Mouse (Mus musculus): Measurements from ENCODE around the gene Tmem121b. TPM values are rescaled to one million over a fixed set of nuclear protein-coding genes. Genes with fewer than 3 reads are reported as not detected.

Tmem121b gene
- polyA plus RNA-seq, 1 experiment from 2014 or later, result 0.28 TPM

DNA sequence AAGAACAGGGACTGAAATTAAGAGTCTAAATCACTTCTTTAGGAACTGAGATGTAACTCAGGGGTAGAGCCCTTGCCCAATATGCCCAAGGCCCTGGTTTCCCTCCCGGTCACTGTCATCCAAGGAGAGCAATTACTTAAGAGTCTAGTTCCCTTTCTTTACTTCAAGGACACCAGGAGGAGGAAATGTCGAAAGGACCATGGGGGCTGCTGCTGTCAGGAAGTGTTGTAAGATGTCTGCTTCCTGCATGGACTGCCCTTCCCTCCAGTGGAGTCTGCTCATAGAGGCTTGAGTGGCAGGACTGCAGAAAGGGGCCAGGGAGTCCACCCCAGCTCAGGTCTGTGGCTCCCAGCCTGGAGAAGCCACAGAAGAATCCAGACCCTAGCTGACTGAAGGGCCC lies 14.3 kb downstream of the Tmem121b start:
- ATAC-seq (ENCODE audit: insufficient number of reproducible peaks, low FRiP score, low TSS enrichment, low read depth), result no peak
- Histone ChIP-seq H3K27me3 (no peaks in the 10 kb centered on the region), H3K36me3 (peaks cover 18% of the 10 kb centered on the region), H3K9me3 (replicated peaks) (no peaks in the 10 kb centered on the region), H3K4me1 (peaks cover 9% of the 10 kb centered on the region; the same call in 1 of the 2 replicates), H3K4me2 (replicated peaks) (no peak overlapping the region), H3K9ac (no peak overlapping the region), H3K4me3 (replicated peaks) (no peak overlapping the region), H3K27ac (replicated peaks) (no peak overlapping the region)
- WGBS, result 76% methylated on average over 2 of the region's 2 CpGs

DNA sequence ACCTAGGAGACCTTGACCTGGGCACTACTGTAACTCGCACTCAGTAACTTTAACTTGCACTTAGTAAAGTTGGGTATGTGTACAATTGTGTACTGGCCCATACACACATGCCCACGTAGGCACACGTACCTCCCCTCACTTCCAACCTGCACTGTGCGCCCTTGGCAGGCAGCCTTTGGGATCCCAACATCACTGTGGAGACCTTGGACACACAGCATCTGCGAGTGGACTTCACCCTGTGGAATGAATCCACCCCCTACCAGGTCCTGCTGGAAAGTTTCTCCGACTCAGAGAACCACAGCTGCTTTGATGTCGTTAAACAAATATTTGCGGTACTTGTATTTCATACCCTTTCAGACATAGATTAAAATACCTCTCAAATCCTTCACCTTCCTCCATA lies 18.3 kb downstream of the Tmem121b start:
- Histone ChIP-seq H3K27me3 (no peaks in the 10 kb centered on the region), H3K9ac (no peak overlapping the region), H3K9me3 (replicated peaks) (no peaks in the 10 kb centered on the region), H3K4me3 (replicated peaks) (no peak overlapping the region), H3K4me2 (replicated peaks) (no peak overlapping the region), H3K36me3 (0 out of 2 replicates have a peak, but pooled peaks cover 4% of the 10 kb centered on the region), H3K27ac (replicated peaks) (no peak overlapping the region), H3K4me1 (peaks cover 24% of the 10 kb centered on the region)
- WGBS, result 71% methylated on average over 8 of the region's 8 CpGs
- ATAC-seq (ENCODE audit: insufficient number of reproducible peaks, low FRiP score, low TSS enrichment, low read depth), result no peak

DNA sequence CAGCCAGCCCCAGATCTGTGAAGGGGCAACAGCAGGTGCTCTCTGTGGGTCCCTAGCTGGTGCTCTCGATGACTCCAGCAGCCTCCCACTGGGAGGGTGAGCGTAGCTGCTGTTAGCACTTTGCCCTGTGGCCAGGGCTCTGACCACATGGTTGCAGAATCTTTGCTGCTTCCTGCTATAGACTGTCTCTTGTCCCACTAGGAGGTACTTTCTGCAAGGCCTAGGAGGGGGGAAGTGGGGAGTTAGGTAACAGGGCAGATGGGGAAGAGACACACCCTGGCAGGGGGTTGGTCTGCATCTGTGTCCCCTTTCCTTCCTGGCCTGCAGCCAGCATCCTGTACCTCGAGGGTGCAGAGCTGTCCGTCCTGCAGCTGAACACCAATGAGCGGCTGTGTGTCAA lies 20.2 kb downstream of the Tmem121b start:
- H3K9me3 ChIP-seq (replicated peaks), result no peaks in the 10 kb centered on the region
- no peaks in the 10 kb centered on the region for H3K27me3 ChIP-seq
- no peak overlapping the region for H3K27ac ChIP-seq (replicated peaks)
- H3K4me2 ChIP-seq (replicated peaks), result no peak overlapping the region
- H3K9ac ChIP-seq, result no peak overlapping the region
- ATAC-seq (ENCODE audit: insufficient number of reproducible peaks, low FRiP score, low TSS enrichment, low read depth), result no peak
- H3K4me3 ChIP-seq (replicated peaks), result no peak overlapping the region
- WGBS, result 27% methylated on average over 5 of the region's 5 CpGs
- no peaks in the 10 kb centered on the region for H3K36me3 ChIP-seq
- peaks cover 24% of the 10 kb centered on the region for H3K4me1 ChIP-seq

DNA sequence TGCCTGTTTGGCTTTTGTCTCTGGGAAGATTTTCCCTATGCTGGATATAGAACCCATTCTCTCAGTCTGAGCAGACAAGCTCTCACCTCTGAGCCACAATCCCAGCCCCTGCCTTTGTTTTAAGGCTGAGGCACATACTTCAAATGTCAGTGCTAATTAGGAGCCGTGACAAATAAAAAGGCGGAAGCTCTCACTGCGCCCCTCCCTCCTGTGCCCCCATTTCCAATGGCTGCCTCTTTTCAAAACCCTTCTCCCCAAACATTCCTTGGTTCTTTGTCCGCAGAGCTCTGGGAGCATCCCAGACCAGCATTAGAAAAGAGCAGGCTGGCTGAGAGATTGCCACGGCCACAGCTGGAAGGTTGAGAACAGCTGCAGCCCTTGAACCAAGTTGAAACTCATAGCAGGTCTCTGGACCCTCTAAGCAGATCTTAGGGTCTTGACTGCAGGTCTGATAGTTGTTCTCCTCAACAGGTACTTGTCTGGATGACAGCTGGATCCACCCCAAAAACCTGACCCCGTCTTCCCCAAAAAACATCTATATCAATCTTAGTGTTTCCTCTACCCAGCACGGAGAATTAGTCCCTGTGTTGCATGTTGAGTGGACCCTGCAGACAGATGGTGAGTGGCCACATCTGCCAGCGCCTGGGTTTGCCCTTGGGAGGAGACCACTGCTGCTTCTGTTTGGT lies 21.0 kb downstream of the Tmem121b start:
- WGBS, result 38% methylated on average over 8 of the region's 8 CpGs
- Histone ChIP-seq H3K9ac (no peak overlapping the region), H3K9me3 (replicated peaks) (no peaks in the 10 kb centered on the region), H3K27me3 (no peaks in the 10 kb centered on the region), H3K4me1 (peaks cover 24% of the 10 kb centered on the region), H3K4me2 (replicated peaks) (no peak overlapping the region), H3K27ac (replicated peaks) (no peak overlapping the region; the same call in 1 of the 2 replicates), H3K36me3 (no peaks in the 10 kb centered on the region), H3K4me3 (replicated peaks) (no peak overlapping the region)
- ATAC-seq (ENCODE audit: insufficient number of reproducible peaks, low FRiP score, low TSS enrichment, low read depth), result no peak

DNA sequence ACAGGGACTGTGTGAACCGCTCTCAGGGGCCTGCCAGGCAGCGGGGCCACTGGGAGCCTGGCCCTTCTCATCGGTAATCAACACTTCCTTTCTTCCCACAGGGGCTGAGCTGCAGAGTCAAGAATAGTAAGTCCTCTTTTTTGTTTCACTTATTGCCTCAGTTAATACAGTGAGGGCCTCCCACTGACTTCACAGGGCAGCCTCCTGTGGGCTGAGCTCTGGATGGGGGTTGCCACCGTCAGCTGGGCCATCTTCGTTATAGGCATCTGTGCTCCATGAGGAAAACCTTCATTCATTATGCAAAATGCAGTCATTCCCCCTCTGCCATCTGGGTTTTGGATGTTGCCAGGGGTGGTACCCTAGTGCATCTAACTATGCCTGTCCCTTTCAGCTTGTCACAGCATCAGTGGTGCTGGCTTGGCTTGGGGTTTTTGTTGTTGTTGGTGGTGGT lies 21.6 kb downstream of the Tmem121b start:
- WGBS, result 14% methylated on average over 5 of the region's 5 CpGs
- Histone ChIP-seq H3K36me3 (no peaks in the 10 kb centered on the region), H3K4me1 (peaks cover 24% of the 10 kb centered on the region), H3K27ac (replicated peaks) (peak overlapping the region; percentile 24; the same call in 1 of the 2 replicates), H3K4me2 (replicated peaks) (no peak overlapping the region; the same call in 1 of the 2 replicates), H3K9me3 (replicated peaks) (no peaks in the 10 kb centered on the region), H3K27me3 (no peaks in the 10 kb centered on the region), H3K4me3 (replicated peaks) (no peak overlapping the region), H3K9ac (no peak overlapping the region)
- peak; percentile 45; the same call in 1 of the 2 replicates for ATAC-seq (ENCODE audit: insufficient number of reproducible peaks, low FRiP score, low TSS enrichment, low read depth)

DNA sequence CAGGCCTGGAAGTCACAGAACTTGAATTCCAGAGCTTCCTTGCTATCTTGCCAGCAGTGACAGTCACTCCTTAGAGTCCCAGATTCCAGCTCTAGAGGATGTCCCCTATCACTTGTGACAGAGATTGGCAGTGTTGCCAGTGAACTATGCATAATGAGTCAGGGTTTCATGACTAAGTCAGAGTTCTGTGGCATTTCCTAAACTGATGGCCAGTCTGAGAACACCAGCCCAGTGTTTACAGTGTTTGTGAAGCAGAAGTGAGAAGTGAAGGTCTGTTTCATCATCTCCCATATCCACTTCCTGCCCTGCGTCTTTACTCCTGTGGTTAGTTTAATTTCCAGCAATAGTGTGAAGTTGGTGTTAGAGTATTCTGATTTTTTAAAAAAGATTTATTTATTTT lies 22.9 kb downstream of the Tmem121b start:
- 67% methylated on average over 1 of the region's 1 CpGs for WGBS
- Histone ChIP-seq H3K4me1 (peaks cover 24% of the 10 kb centered on the region), H3K4me3 (replicated peaks) (no peak overlapping the region), H3K27me3 (no peaks in the 10 kb centered on the region), H3K36me3 (no peaks in the 10 kb centered on the region), H3K9ac (no peak overlapping the region), H3K27ac (replicated peaks) (no peak overlapping the region), H3K4me2 (replicated peaks) (no peak overlapping the region), H3K9me3 (replicated peaks) (no peaks in the 10 kb centered on the region)
- ATAC-seq (ENCODE audit: insufficient number of reproducible peaks, low FRiP score, low TSS enrichment, low read depth), result no peak

DNA sequence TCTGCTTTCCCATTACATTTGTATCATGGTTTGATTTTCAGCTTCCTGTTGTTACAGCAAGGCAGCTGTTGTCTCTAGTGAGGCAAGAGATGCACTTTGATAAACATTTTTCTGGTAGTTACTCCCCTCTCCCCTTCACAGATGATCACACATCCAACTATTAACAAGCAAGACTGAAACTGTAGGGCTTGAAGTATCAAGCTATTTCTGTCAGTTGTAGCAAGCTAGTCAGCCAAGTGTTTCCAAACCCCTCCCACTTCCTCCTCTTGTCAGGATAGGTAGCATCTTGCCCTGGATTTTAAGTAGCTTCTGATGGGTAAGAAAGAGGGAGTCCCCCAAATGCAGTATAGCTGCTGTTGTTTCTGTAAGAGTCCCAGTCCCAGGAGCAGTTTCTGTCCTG lies 23.8 kb downstream of the Tmem121b start:
- Histone ChIP-seq H3K4me3 (replicated peaks) (no peak overlapping the region), H3K9me3 (replicated peaks) (no peaks in the 10 kb centered on the region), H3K9ac (no peak overlapping the region), H3K36me3 (no peaks in the 10 kb centered on the region), H3K4me2 (replicated peaks) (no peak overlapping the region), H3K4me1 (peaks cover 25% of the 10 kb centered on the region), H3K27me3 (no peaks in the 10 kb centered on the region), H3K27ac (replicated peaks) (no peak overlapping the region)
- no peak for ATAC-seq (ENCODE audit: insufficient number of reproducible peaks, low FRiP score, low TSS enrichment, low read depth)

DNA sequence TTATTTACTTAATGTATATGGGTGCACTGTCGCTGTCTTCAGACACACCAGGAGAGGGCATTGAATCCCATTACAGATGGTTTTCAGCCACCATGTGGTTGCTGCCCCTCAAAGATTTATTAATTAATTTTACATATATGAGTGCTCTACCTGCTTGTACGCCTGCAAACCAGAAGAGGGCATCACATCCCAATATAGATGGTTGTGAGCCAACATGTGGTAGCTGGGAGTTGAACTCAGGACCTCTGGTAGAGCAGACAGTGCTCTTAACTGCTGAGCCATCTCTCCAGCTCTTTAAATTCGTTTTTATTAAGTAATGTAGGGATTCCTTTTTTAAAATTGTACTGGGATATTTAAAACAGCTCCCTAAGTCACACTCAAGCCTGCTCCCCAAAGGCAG lies 24.3 kb downstream of the Tmem121b start:
- no peak overlapping the region for H3K9ac ChIP-seq
- no peak overlapping the region for H3K4me2 ChIP-seq (replicated peaks)
- H3K9me3 ChIP-seq (replicated peaks), result no peaks in the 10 kb centered on the region
- no peaks in the 10 kb centered on the region for H3K36me3 ChIP-seq
- no peak for ATAC-seq (ENCODE audit: insufficient number of reproducible peaks, low FRiP score, low TSS enrichment, low read depth)
- H3K27me3 ChIP-seq, result no peaks in the 10 kb centered on the region
- peaks cover 30% of the 10 kb centered on the region for H3K4me1 ChIP-seq
- H3K27ac ChIP-seq (replicated peaks), result no peak overlapping the region
- WGBS, result 63% methylated on average over 3 of the region's 3 CpGs
- H3K4me3 ChIP-seq (replicated peaks), result no peak overlapping the region

DNA sequence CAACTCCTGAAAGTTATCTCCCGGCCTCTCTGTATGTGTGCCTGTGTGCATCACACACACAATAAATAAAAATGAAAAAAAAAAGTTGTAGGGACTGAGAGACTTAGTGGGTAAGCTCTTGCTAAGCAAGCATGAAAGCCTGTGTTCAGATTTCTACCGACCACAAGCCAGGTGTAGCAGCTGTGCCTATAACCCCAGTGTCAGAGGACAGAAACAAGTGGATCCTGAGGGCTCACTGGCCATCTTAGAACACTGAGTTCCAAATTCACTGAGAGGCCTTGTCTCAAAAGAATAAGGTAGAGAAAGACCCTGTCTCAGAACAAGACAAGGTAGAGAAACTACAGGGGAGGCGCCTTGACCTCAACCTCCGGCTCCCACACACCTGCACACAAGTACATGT lies 25.3 kb downstream of the Tmem121b start:
- Histone ChIP-seq H3K9me3 (replicated peaks) (no peaks in the 10 kb centered on the region), H3K4me3 (replicated peaks) (no peak overlapping the region), H3K4me1 (peaks cover 32% of the 10 kb centered on the region), H3K36me3 (no peaks in the 10 kb centered on the region), H3K9ac (no peak overlapping the region), H3K27ac (replicated peaks) (no peak overlapping the region), H3K27me3 (no peaks in the 10 kb centered on the region), H3K4me2 (replicated peaks) (no peak overlapping the region)
- no peak for ATAC-seq (ENCODE audit: insufficient number of reproducible peaks, low FRiP score, low TSS enrichment, low read depth)
- 90% methylated on average over 4 of the region's 4 CpGs for WGBS

DNA sequence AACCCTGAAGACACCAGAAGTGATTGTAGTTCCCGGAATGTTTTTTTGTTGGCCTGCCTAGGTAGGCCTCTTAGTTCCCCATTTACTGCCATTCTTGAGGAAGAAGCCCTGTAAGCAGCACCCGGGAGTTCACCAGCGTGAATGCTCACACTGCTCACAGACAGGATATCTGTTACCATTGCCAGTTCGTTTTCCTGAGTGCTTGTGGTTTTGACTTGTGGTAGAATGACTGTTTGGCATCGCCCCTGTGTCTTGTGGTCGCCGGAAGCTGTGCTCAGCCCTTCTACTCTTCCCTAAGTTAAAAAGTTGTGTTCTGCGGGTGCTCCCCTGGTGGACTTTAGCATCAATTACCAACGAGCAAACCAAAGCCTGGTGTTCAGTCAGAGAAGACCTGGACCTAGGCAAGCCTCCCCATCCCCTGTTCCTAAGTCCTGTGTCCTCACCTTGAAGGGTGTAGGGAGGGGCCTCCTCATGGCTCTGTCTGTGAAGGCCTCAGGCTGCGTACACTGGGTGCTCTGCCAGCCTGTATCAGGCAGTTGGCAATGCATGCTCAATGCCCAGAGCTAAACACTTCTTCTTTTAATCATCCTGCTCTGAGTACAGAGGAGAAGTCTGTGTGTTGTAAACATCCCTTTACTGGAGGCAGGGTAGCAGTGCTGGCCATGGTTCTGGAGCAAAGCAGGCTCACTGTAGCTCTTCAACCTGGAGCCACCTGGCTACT lies 26.8 kb downstream of the Tmem121b start:
- Histone ChIP-seq H3K36me3 (no peaks in the 10 kb centered on the region), H3K4me3 (replicated peaks) (no peak overlapping the region), H3K9ac (no peak overlapping the region), H3K9me3 (replicated peaks) (no peaks in the 10 kb centered on the region), H3K4me2 (replicated peaks) (no peak overlapping the region), H3K27ac (replicated peaks) (no peak overlapping the region), H3K27me3 (peaks cover 5% of the 10 kb centered on the region; the same call in 1 of the 2 replicates), H3K4me1 (peaks cover 22% of the 10 kb centered on the region)
- ATAC-seq (ENCODE audit: insufficient number of reproducible peaks, low FRiP score, low TSS enrichment, low read depth), result no peak
- 67% methylated on average over 10 of the region's 10 CpGs for WGBS

DNA sequence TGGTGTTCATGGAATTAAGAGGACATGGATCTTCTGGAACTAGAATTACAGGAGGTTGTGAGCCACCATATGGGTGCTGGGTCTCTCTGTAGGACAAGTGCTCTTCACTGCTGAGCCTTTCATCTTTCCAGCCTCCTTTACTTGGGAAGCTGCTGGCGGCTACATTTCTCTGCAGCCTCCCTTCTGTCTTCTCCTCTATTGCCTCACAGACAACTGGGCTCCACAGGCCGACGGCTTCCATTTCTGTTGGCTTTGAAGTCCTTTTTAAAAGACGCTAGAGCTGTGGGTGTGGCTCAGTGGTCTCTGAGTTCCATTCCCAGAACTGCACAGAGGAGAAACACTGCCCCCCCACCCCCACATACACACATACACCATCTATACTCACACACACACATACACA lies 28.2 kb downstream of the Tmem121b start:
- Histone ChIP-seq H3K9ac (no peak overlapping the region), H3K27me3 (peaks cover 13% of the 10 kb centered on the region), H3K4me2 (replicated peaks) (no peak overlapping the region), H3K4me1 (peaks cover 19% of the 10 kb centered on the region), H3K27ac (replicated peaks) (no peak overlapping the region), H3K4me3 (replicated peaks) (no peak overlapping the region), H3K9me3 (replicated peaks) (no peaks in the 10 kb centered on the region), H3K36me3 (no peaks in the 10 kb centered on the region)
- 36% methylated on average over 4 of the region's 4 CpGs for WGBS
- ATAC-seq (ENCODE audit: insufficient number of reproducible peaks, low FRiP score, low TSS enrichment, low read depth), result no peak
